Mouse (Mus musculus) frontal cortex, postnatal 25 days (tissue): Measurements from ENCODE around the gene Csdc2.

Experiments
- DNase-seq, 2 experiments: peaks; one replicate each; pipeline ENCODE4 v3.0.0; 2022; ENCODE audit warnings: low spot score in 2 of 2

The Csdc2 gene

DNA sequence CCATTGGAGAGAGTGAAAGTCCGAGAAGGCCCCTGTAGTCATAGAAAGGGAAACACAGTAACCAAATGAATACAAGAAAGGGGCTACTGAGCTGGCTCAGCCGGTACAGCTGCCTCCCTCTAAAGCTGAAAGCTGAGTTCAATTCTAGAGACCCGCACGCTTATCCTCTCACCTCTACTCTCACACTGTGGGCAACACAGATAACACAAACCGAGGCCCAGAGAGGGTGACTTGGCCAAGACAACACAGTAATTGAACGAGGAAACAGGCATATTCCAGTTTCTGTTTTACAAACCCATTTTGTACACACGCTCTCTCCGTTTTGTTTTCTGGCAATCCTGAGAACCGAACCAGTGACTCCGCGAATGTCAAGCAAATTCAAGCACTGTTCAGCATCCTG lies 11.6 kb upstream of the Csdc2 start:
- no peak for DNase-seq

DNA sequence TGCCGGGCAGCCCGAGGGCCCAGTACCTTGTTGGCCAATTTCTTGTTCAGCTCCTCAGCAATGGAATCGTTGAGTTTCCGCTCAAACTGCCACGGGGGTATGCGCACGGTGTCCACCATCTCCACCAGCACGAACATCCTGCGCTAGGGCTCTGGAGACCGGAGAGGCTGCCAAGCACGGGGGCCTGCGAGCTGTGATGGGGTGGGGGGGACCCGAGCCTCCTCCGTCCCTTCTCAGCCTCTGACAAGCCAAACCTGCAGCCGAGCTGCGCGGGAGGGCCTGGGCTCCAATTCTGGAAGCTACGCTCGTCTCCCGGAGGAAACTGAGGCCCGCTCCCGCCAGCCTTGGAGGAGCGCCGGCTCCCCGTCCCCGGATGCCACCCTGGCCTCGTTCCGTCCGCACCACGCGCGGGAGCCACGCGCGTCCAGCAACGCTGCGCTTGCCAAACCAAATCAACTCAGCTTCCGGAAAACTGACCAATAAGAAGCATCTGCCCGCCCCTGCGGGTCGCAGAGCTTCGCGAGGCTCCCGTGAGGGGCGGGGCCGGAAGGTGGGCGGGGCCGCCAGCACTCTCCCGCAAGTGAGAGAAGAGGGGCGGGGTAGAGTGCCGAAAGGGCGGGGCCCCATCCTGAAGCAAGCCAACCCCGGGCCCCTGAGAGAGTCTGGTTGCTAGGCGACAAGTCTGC lies 10.7 kb upstream of the Csdc2 start, which contains the start of gene Polr3h:
Gene Polr3h (minus strand): TSS at position 481 of the 686 bp plus-strand sequence.
- DNase-seq = peak; percentile 78 to 80

DNA sequence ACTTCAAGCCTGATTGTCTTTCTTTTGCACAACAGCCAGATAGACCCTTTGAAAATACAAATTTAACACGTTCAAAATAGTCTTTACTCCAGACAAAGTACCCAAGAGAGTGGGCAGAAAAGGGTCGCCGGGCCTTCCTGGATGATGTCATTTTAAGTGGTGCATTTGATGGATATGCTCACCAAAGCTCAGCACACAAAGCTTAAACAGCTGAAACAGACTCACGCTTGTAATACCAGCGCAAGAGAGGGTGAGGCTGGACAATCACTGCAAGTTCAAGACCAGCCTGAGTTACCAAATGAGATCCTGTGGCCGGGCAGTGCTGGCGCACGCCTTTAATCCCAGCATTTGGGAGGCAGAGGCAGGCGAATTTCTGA lies 10.1 kb upstream of the Csdc2 start:
- DNase-seq = no peak

DNA sequence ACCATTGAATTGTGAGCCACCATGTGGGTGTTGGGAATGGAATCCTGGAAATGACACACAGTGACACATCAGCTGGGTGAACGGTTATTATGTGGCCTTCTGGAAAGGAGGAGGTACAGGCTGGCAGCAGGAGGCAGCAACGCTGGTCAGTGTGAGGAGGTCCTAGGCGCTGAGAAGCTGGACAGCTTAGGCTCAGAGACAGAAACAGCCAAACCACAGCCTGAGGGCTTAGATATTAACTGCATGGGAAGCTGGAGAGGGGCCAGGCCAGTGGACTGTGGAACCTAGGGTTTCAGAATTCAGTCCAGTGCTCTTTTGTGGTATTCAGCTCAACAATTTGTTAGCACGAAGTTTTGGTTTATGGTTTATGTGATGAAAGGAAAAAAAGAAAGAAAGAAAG lies 8.8 kb upstream of the Csdc2 start:
- no peak for DNase-seq

DNA sequence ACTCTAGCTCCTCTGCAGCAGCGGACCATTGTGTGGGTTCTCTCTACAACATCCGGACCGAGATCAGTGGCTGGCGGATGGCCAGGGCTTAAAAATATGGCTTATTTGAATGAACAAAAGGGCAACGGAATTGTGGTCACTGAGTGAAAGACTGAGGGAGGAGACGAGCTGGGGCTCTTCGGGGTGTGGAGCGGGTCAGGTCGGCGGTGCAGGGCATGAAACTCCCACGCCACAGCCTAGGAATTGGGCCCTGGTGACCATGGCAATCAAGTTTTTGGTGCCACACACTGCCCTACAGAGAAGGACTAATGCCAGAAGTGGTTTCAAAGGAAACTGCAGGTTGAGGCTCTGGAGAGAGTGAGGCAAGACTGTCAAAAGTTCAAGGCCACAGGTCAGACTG lies 8.3 kb upstream of the Csdc2 start:
- DNase-seq = no peak

DNA sequence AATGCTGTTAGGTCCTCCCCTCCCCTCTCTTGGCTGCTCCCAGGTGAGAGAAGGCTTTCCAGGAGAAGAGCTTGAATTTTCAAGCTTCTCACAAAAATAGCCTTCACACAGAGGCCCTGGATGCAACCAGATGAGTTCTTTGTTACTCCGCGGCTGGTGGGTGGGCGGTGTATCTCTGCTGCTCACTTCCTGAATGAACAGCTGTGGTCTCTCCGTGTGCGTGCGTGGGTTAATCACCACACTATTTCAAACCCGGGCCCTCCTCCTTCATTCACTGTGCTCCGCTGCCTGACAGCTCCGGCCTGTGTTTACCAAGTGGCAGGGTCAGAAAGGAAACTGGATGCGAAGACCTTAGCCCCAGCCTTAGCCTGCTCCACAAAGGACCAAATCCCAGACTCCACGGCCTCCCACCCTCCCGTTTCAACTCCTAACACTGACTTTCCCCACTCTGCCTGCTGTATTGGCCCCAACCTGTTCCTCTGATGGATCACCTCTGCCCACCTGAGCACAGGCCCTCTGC lies 3.5 kb upstream of the Csdc2 start:
- DNase-seq = peak; percentile 51 to 57

DNA sequence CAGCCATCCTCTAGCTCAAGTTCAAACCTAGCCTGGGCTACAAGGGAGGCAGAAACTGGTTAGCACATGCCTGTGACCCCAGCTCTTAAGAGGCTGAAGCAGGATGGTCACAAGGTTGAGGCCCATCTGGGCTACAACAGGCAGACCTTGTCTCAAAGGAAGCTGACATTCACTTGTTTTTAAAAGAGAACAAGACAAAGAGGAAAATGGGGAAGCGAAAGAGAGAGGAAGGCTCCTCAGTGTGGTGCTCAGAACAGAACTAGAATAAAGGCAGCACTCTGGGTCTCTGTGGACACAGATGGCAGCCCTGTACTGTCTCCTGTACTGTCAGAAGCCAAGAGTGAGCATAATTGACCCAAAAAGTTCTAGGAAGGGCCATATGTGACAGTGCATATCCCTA lies 2.6 kb upstream of the Csdc2 start:
- DNase-seq = no peak

DNA sequence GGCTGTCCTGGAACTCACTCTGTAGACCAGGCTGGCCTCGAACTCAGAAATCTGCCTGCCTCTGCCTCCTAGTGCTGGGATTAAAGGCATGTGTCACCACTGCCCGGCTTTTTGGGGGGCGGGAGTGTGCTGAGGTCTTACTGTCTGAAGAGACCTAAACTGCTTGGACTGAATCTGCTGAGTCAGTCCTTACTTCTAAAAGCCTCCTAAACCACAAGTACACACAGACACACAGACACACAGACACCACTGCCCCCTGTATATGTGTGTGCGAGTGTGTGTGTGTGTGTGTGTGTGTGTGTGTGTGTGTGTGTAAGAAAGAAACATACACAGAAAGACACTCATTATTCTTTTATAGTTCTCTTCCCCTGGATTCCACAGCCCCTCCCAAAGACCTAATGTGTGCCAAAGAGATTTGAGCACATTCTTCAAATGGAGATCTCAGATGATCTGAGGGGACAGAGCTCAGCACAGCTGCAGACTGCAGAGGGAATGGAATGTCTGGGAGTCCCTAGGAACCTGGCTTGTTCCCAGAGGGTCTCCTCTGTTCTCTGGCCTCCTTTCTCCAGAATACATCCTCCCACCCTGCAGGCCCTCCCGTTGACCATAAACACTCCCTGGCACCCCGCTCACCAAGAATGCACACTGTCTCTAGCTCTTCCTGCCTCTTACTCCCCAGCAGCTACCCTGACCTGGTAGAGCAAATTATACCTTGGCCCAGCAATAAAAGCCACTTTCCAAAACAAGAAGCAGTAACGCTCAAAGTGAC lies 506 bp upstream of the Csdc2 start:
- DNase-seq = no peak

DNA sequence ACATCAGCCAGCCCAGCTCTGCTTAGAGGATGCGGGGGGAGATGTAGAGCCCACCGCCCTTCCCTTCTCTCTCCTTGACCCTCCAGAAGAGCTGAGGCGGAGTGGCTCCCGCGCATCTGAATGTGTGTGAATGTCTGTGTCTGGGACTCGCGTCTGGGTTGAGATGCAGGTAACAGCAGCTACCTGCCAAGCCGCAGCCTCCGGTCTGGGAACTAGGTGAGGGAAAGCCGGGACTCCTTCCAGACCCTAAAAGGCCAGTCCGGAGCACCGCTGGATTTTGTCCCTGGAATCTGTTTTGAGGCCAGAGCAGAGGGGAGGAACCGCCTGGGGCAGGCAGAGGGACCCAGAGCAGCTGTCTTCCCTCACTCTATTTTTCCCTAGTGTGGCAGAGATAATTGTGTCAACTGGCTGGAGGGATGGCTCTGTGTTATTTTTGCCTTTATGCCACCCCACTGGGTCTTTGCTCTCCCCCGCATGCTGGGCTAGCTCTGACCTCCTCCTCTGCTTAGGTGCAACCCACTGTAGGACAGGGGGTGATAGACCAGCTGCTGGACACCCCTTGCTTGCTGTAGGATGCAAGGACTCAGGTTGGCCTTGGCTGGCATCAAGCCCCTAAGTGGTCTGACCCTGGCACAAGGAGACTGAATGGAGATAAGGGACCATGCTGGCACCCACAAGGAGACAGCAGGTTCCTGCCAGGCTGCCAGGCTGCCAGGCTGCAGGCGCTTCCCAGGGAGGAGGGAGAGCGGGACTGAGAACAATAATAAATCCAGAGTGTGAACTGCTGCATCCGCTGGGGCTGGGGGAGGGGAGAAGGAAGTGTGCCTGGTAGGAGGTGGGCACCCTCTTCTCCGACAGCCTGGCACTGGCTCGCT lies 776 bp downstream of the Csdc2 start:
- peak; percentile 50 to 67 for DNase-seq

DNA sequence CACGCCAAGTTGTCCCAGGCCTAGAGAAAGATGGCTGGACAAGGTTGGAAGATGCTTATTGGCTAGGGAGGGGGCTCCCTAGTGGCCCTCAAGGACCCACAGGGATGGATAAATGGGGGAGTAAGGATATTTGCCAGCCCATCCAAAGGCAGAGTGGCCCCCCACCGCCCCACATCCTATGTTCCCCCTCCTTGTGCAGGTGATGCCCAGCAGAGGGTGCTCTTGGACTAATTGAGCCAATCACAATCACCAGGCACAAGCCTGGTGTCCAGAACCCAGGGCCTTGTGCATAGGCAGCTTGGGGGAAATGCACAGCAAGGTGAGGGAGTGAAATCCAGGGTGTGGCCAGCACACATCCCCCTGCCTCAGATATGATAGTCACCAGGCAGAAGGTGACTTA lies 1.7 kb downstream of the Csdc2 start:
- DNase-seq = no peak

DNA sequence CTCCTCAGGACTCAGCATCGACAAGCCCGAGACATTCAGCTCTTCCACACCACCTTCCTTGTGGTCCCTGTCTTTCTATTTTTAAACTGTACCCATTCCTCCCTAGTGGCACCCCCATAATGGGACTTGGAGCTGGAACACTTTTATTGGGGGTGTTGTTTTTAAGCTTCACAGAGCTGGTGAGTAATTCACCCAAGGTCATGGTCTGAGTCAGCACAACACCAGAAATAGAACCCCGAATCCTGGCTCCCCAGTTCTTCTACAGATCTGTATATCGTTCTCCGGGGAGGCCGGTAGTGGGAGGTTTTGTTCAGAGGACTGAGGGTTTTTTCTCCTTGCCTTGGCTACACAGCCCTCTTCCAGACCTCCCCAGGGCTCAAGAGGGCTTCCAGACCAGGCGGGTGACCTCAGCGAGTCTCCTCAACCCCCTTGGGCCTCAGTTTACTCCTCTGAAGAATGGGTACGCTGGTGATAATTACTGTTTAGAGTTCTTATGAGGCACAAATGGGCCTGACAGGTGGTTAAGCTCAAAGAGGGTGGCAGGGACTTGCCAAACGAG lies 2.7 kb downstream of the Csdc2 start:
- no peak for DNase-seq

DNA sequence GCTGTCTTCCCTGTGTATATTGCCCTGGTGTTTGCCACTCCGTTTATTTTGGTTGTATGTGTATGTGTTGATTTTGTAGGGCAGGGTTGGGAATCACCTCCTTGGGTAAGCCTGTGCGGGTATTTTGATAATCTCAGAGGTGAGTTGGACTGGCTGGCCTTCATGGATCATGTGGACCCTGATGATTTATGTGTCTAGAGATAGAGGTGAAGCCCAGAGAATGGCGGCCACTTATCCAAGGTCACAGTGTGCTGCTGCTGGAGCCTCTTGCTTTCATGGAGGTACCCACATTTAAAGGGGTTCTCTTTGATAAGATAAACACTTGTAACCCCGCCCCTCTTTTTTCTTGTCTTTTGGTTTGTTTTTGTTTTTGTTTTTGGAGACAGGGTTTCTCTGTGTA lies 3.2 kb downstream of the Csdc2 start:
- no peak for DNase-seq

DNA sequence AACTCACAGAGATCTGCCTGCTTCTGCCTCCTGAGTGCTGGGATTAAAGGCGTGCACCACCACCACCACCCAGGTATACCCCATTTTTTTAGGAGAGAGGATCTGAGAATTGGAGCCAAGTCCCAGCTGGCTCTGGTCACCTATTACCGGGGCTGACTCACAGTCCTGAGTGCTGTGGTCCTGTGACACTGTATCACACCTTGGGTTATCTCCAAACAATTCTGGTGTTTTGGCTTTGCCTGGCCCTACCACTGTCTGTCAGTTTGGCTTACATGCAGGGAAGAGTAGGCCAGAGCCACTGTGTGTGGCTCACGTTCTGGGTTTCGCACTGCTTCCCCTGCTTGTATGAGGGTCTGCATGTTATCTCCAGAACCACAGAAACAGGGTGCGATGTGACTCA lies 3.7 kb downstream of the Csdc2 start:
- no peak for DNase-seq

DNA sequence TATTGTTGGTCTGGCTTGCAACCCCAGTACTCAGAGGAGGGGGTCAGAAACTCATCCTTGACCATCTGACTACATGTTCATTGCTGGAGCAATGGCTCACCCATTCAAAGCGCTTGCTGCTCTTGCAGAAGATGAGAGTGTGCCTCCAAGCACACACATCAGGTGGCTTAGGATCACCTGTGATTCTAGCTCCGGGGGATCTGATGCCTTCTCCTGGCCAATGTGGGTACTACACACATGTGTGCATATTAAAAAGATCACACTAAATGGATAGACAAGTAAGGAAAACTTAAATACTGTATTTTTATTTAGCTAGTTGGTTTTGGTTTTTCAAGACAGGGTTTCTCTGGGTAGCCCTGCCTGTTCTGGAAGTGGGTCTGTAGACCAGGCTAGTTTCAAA lies 4.5 kb downstream of the Csdc2 start:
- DNase-seq = no peak

DNA sequence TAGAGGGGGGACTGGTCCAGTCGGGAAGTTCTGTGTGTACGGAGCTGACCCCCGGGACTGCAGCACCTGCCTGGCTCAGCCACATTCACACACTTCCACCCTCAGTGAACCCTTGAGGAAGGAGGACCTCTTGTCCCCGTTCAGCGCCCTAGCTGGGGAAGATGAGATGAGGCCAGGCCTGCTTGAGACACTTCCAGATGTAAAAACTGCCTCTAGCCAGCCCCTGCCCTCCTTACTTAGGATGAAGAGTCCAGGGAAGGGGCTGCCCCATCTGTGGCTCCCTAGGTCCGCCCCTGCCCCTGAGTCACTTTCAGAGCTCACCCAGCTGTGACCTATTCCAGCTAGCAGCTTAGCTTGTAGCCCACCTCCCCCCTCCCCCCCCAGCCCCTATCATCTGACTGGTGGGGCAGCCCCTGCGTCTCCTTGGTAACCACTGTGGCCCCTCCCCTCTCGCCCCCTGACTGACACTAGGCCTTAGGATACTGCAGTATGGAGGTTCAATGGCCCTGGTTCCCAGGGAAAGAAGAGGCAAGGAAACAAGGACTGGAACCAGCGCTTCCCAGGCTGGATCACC lies 6.7 kb downstream of the Csdc2 start:
- no peak for DNase-seq

DNA sequence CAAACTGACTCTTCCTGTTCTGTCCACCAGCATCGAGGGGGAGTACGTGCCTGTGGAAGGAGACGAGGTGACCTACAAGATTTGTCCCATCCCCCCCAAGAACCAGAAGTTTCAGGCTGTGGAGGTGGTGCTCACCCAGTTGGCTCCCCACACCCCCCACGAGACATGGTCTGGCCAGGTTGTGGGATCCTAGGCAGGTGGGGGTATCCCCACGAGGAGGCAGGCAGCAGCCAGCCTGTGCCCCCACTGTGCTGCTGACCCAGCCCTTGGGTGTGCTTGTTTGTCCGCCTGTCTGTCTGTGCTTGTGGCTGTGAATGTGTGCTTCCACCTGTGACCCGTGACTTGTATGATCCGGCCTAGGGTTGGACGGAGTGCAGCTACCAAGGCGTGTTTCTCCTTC lies 12.5 kb downstream of the Csdc2 start:
- no peak for DNase-seq

DNA sequence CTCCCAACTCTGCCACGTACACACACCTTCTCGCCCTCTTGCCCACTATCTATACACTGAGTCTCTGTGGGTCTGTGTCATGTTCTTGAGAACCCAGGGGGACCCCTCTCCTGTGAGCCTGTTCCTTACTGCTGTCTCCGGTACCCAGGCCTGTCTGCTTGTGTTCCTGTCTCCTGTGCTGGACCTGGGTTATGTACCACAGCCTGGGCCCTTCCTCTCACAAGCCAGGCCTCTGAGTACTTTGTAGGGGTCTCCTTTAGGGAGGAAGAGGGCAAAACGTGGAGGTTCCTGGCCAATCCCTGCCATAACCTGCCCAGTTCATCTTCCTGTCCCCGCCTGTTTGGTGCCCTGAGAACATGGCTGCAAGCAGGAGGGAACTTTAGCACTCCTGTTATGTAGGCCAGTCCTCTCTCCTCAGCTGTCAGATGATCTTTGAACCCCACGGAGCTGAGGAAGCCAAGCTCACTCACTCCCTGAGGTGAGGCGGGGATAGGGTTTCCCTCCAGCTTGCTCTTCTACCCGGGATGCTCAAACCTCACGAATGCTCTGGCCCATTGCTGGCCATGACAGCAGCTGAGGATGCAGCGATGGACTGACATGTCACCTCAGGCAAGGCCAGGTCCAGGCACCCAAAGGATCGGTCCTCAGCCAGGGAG lies 13.0 kb downstream of the Csdc2 start:
- no peak for DNase-seq

DNA sequence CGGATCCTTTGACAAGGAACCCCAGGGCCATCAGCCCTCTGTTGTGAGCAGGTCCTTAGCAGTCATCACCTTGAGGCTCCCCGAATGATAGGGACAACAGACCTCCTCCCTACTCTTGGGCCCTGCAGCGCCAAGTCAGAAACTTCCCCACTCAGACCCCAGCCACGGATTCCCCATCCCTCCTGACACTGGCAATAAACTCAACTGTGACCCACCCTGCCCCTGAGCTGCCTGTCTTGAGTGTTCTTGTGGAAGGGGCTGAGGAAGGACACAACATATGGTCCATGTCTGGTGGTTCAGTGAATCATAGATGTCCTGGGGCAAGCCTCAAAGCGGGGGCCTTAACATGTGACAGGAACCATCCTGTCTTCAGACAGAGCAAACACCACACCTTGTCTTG lies 14.2 kb downstream of the Csdc2 start:
- DNase-seq = no peak

DNA sequence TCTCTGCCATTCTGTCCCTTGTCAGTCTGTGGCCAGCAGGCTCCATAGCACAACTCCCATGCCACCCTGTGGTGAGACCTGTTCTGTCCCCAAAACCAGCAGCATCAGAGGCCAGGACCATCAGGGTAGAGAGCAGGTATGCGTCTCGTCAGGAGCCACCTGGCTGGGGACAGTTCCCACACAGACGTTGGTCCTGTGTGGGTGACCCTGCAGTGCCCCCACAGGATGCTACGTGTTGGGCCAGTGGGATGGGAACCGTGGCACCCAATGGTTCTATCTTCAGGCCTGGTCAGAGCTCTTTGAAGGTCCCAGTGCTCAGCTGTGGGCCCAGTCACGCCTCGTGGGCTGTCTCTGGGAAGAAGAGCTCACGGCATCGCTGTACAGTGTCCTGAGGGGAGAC lies 14.6 kb downstream of the Csdc2 start:
- DNase-seq = no peak

DNA sequence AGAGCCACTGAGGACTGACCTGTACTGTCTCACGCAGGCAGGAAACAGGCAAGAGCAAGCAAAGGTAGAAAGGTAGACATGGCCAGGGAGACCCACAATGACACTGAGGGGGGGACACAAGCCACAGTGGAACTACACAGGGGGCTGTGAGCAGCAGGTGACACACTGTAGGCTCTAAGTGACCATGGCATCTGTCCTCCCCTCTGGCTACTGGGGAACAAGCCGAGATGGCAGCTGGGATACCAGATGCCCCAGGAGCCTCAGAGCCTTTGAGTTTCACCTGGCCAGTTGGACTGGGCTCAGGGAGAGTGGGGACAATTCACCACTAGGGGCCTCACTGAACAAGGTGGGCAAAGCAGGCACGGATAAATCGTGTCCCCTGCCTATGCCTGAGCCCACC lies 15.8 kb downstream of the Csdc2 start:
- no peak for DNase-seq

DNA sequence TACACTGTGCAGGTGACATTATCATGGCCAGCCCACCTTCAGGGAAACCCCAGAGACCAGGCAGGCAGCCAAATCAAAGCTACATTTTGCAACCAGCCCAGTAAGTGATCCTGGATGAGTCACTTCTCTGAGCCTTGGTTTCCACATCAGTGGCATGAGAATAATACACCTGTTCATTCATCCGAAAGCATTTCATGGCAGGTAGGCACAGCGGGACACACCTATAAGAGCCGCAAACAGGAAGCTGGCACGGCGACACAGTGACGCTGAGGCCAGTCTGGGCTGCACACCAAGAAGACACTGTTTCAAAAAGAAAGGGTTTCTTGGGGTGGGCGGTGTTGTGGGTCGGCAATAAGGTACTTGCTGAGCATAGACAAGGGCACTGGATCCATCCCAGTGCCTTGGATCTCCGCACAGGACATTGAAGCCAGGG lies 17.6 kb downstream of the Csdc2 start:
- no peak for DNase-seq
